Mouse (Mus musculus): ENCODE measurements around the gene Lrrc43. TPM values are rescaled to one million over a fixed set of nuclear protein-coding genes. Genes with fewer than 3 reads are reported as not detected.
"Not testable (repeated sequence)": the region's sequence is repeated elsewhere in the genome, so short reads cannot be mapped to it uniquely, and the experiment has no call there.

The Lrrc43 gene
- polyA plus RNA-seq, 1 experiment, result not detected

- H3K27ac ChIP-seq (ENCODE audit: insufficient read depth, low read length), result no peak within 1 kb of the TSS
- no peak within 1 kb of the TSS for H3K4me3 ChIP-seq (ENCODE audit: low read depth, low read length)
- H3K36me3 ChIP-seq (ENCODE audit: control insufficient read depth, insufficient read depth, low read length, poor library complexity, severe bottlenecking), result peaks cover under 1% of the 10 kb centered on the region; the same call in 1 of the 2 replicates
- no peaks in the 10 kb centered on the region for H3K9me3 ChIP-seq (replicated peaks; ENCODE audit: control insufficient read depth, insufficient read depth, low read length, poor library complexity, severe bottlenecking)
- TF ChIP-seq EP300 (IDR thresholded peaks at IDR 0.05; ENCODE audit: insufficient read depth, low read depth, low read length), result no peak
- no peak for TF ChIP-seq POLR2A (IDR thresholded peaks at IDR 0.05; ENCODE audit: insufficient read depth, low read length)
- no peak within 1 kb of the TSS for H3K9ac ChIP-seq (ENCODE audit: low read depth, poor library complexity, severe bottlenecking)
- peaks cover 7% of the 10 kb centered on the region for H3K4me1 ChIP-seq (ENCODE audit: control insufficient read depth, insufficient read depth, low read length)
- no peaks in the 10 kb centered on the region for H3K27me3 ChIP-seq (ENCODE audit: control insufficient read depth, insufficient read depth, low read length, poor library complexity, severe bottlenecking)
Measured at GRCm38 (mm10) chr5:123510160-123510559, 21.1 kb downstream of the Lrrc43 start, which contains the start of gene B3gnt4. TSS of gene B3gnt4 (plus strand) at chr5:123510460.

- not testable (repeated sequence) for H3K36me3 ChIP-seq (ENCODE audit: control insufficient read depth, insufficient read depth, low read length, poor library complexity, severe bottlenecking)
Measured at GRCm38 (mm10) chr5:123511426-123511825, 22.3 kb downstream of the Lrrc43 start.

GRCm38 (mm10) chr5:123512102-123512501, 23.0 kb downstream of the Lrrc43 start:
- TF ChIP-seq CTCF (IDR thresholded peaks at IDR 0.05; ENCODE audit: low read depth, low read length) (no peak), EP300 (IDR thresholded peaks at IDR 0.05; ENCODE audit: insufficient read depth, low read depth, low read length) (no peak), POLR2A (IDR thresholded peaks at IDR 0.05; ENCODE audit: insufficient read depth, low read length) (no peak)

More at GRCm38 (mm10) chr5:123511426-123511825, 22.3 kb downstream of the Lrrc43 start:
- not testable (repeated sequence) for H3K4me3 ChIP-seq (ENCODE audit: low read depth, low read length); H3K27ac ChIP-seq (ENCODE audit: insufficient read depth, low read length); H3K9ac ChIP-seq (ENCODE audit: low read depth, poor library complexity, severe bottlenecking); H3K9me3 ChIP-seq (replicated peaks; ENCODE audit: control insufficient read depth, insufficient read depth, low read length, poor library complexity, severe bottlenecking); H3K27me3 ChIP-seq (ENCODE audit: control insufficient read depth, insufficient read depth, low read length, poor library complexity, severe bottlenecking); H3K4me1 ChIP-seq (ENCODE audit: control insufficient read depth, insufficient read depth, low read length)

GRCm38 (mm10) chr5:123514871-123515270, 25.8 kb downstream of the Lrrc43 start:
- H3K4me3 ChIP-seq (ENCODE audit: low read depth, low read length), result no peak overlapping the region
- peaks cover 20% of the 10 kb centered on the region for H3K36me3 ChIP-seq (ENCODE audit: control insufficient read depth, insufficient read depth, low read length, poor library complexity, severe bottlenecking)
- no peaks in the 10 kb centered on the region for H3K9me3 ChIP-seq (replicated peaks; ENCODE audit: control insufficient read depth, insufficient read depth, low read length, poor library complexity, severe bottlenecking)
- peaks cover 7% of the 10 kb centered on the region for H3K4me1 ChIP-seq (ENCODE audit: control insufficient read depth, insufficient read depth, low read length)
- no peaks in the 10 kb centered on the region for H3K27me3 ChIP-seq (ENCODE audit: control insufficient read depth, insufficient read depth, low read length, poor library complexity, severe bottlenecking)
- H3K9ac ChIP-seq (ENCODE audit: low read depth, poor library complexity, severe bottlenecking), result no peak overlapping the region
- no peak overlapping the region for H3K27ac ChIP-seq (ENCODE audit: insufficient read depth, low read length)
- TF ChIP-seq CTCF (IDR thresholded peaks at IDR 0.05; ENCODE audit: low read depth, low read length), result no peak
- TF ChIP-seq POLR2A (IDR thresholded peaks at IDR 0.05; ENCODE audit: insufficient read depth, low read length), result no peak
- TF ChIP-seq EP300 (IDR thresholded peaks at IDR 0.05; ENCODE audit: insufficient read depth, low read depth, low read length), result no peak

More at GRCm38 (mm10) chr5:123512102-123512501, 23.0 kb downstream of the Lrrc43 start:
- Histone ChIP-seq H3K4me3 (ENCODE audit: low read depth, low read length) (no peak overlapping the region), H3K9ac (ENCODE audit: low read depth, poor library complexity, severe bottlenecking) (no peak overlapping the region), H3K27me3 (ENCODE audit: control insufficient read depth, insufficient read depth, low read length, poor library complexity, severe bottlenecking) (no peaks in the 10 kb centered on the region), H3K9me3 (replicated peaks; ENCODE audit: control insufficient read depth, insufficient read depth, low read length, poor library complexity, severe bottlenecking) (no peaks in the 10 kb centered on the region), H3K36me3 (ENCODE audit: control insufficient read depth, insufficient read depth, low read length, poor library complexity, severe bottlenecking) (peaks cover 9% of the 10 kb centered on the region), H3K4me1 (ENCODE audit: control insufficient read depth, insufficient read depth, low read length) (peaks cover 7% of the 10 kb centered on the region), H3K27ac (ENCODE audit: insufficient read depth, low read length) (no peak overlapping the region)

- H3K36me3 ChIP-seq (ENCODE audit: control insufficient read depth, insufficient read depth, low read length, poor library complexity, severe bottlenecking), result peaks cover 18% of the 10 kb centered on the region
- TF ChIP-seq CTCF (IDR thresholded peaks at IDR 0.05; ENCODE audit: low read depth, low read length) (no peak), EP300 (IDR thresholded peaks at IDR 0.05; ENCODE audit: insufficient read depth, low read depth, low read length) (no peak), POLR2A (IDR thresholded peaks at IDR 0.05; ENCODE audit: insufficient read depth, low read length) (no peak)
- H3K27me3 ChIP-seq (ENCODE audit: control insufficient read depth, insufficient read depth, low read length, poor library complexity, severe bottlenecking), result no peaks in the 10 kb centered on the region
- H3K27ac ChIP-seq (ENCODE audit: insufficient read depth, low read length), result no peak overlapping the region
- H3K4me1 ChIP-seq (ENCODE audit: control insufficient read depth, insufficient read depth, low read length), result no peaks in the 10 kb centered on the region
- no peaks in the 10 kb centered on the region for H3K9me3 ChIP-seq (replicated peaks; ENCODE audit: control insufficient read depth, insufficient read depth, low read length, poor library complexity, severe bottlenecking)
- H3K9ac ChIP-seq (ENCODE audit: low read depth, poor library complexity, severe bottlenecking), result no peak overlapping the region
- H3K4me3 ChIP-seq (ENCODE audit: low read depth, low read length), result no peak overlapping the region
Measured at GRCm38 (mm10) chr5:123520666-123521065, 31.6 kb downstream of the Lrrc43 start.

- Histone ChIP-seq H3K4me1 (ENCODE audit: control insufficient read depth, insufficient read depth, low read length) (no peaks in the 10 kb centered on the region), H3K36me3 (ENCODE audit: control insufficient read depth, insufficient read depth, low read length, poor library complexity, severe bottlenecking) (peaks cover 12% of the 10 kb centered on the region), H3K27ac (ENCODE audit: insufficient read depth, low read length) (no peak overlapping the region), H3K9ac (ENCODE audit: low read depth, poor library complexity, severe bottlenecking) (no peak overlapping the region), H3K9me3 (replicated peaks; ENCODE audit: control insufficient read depth, insufficient read depth, low read length, poor library complexity, severe bottlenecking) (no peaks in the 10 kb centered on the region), H3K4me3 (ENCODE audit: low read depth, low read length) (no peak overlapping the region), H3K27me3 (ENCODE audit: control insufficient read depth, insufficient read depth, low read length, poor library complexity, severe bottlenecking) (no peaks in the 10 kb centered on the region)
- TF ChIP-seq CTCF (IDR thresholded peaks at IDR 0.05; ENCODE audit: low read depth, low read length) (no peak), EP300 (IDR thresholded peaks at IDR 0.05; ENCODE audit: insufficient read depth, low read depth, low read length) (no peak), POLR2A (IDR thresholded peaks at IDR 0.05; ENCODE audit: insufficient read depth, low read length) (no peak)
Measured at GRCm38 (mm10) chr5:123521621-123522020, 32.5 kb downstream of the Lrrc43 start.
